Mouse (Mus musculus) liver, adult 2 months (tissue): ENCODE results near the gene Ctnnbl1.

Experiments used
- CTCF ChIP-seq: fragments of 200-500 bp; IDR thresholded peaks from 2 replicates; pipeline ENCODE4 v1.5.1; 2011; ENCODE audit warnings: low read depth, low read length, control low read depth
- POLR2A ChIP-seq: fragments of 200-500 bp; IDR thresholded peaks from 2 replicates; pipeline ENCODE4 v1.6.1; 2011; ENCODE audit warnings: low read length, control low read depth; ENCODE audit not compliant: insufficient read depth; ENCODE audit errors: extremely low read depth

DNA sequence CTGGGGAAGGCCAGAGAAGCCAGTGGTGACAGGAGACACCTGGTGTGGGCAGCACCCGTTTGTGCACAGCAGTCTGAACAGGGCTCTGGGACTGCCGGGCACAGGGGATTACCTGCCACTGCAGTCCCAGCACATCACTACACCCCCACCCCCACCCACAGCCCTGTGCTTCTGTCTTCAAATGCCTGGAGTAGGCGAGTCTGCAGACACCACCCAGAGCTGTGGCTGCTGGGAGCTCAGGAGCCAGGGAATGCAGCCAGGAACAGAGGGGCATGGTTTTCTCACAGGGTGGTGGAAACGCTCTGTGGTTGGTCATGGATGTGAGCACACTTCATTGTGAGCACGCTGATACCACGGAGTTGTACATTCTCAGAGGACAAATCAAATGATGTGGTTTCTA, 154.0 kb downstream of the Ctnnbl1 start:
- TF ChIP-seq POLR2A = no peak
- TF ChIP-seq CTCF = no peak
